Mouse (Mus musculus): ENCODE measurements around the gene Gstp2. TPM values are rescaled to one million over a fixed set of nuclear protein-coding genes. Genes with fewer than 3 reads are reported as not detected.

The Gstp2 gene
- 3.1 and 10.4 TPM in 2 replicates for polyA plus RNA-seq (2012; rRNA removed)

DNA sequence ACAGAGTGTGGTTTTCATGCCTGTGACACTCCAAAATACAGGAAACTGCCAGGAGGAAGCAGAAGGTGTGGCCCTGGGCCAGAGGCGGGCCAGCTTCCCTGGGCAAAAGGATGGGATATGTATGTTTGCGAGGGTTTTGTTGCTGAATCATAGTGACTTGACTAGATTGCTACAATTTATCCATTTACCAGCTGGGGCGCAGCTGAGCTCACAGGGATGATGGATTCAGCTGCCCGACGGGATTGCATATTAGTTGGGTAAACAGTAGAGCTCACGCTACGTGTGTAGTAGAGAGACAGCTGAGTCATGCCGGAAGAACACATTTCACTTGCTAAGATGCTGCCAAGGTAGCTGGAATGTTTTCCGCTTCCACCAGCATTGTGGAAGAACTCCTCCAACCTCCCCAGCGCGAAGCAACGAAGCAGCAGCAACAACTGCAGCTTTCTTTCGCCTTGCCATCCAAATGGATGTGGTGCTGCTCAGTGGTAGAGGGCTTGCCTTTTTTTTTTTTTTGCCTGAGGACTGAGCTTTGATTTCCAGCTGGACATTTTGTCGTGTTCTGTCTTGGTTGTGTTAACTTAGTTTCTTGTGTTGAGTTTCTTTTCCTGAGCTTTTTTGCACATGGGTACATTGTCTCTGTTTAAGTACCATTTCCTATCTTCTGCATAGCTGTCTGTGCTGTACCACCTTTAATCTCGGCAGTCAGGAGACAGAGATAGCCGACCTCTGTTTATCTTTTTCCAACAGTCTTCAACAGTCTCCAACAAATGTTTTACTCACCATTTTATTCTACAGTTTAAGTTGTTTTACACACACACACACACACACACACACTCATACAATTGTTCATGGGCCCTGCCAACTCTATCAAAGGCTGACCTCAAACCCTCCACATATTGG lies at the start of gene Gstp2:
Gene Gstp2, minus strand, starts transcription at position 58 of the 900 bp plus-strand sequence.

DNA sequence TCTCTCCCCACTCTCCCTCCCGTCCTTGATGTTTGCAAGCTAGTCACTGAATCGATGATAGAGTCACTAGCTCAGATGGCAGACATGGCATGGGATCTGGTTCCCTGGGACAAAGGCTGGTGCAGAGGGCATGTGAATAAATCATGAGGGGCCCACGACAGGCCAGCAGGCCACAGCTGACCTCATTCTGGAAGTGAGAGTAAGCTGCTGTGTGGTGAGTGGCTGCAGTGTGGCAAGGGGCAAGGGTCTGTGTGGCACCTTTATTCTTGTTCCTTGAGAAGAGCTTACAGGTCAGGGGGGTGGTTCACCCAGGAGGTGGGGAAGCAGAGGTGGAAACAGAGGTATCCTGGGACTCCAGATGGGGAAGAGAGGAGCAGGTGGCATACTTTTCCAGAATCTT lies 35.6 kb upstream of the Gstp2 start, which contains the start of gene Cabp2:
Gene Cabp2, plus strand, starts transcription at position 185 of the 400 bp plus-strand sequence.

DNA sequence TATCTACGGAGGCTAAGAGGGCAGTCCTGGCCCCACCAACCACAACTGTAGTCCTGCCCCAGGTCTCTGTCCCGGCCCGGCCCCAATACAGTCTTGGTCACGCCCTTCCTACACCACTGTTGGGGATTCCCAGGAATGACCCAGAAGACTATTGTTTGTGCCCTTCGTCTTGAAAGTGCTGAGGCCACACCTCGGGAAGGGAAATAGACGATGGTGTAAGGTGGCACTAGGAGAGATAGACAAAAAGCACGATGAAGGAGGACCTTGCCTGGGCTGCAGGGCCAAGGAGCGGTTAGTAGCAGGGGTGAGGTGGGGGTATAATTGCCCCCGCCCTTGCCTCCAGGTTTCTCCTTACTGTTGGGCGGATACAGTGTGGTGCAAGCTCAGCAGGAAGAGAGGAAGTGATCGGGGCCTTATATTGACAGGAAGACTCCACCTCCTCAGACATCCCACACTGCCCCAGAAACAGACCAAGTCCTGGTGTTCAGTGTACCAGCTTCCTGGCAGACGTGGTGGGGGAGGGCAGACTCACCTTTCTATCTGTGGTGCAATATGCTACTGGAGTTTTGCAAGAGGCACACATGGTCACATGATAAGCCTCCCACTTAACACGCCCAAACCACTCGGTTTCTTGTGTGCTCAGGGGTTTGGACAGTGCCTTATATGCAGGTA lies 13.4 kb upstream of the Gstp2 start, which contains the start of gene Gstp3:
Gene Gstp3, minus strand, starts transcription at position 501 of the 672 bp plus-strand sequence.

DNA sequence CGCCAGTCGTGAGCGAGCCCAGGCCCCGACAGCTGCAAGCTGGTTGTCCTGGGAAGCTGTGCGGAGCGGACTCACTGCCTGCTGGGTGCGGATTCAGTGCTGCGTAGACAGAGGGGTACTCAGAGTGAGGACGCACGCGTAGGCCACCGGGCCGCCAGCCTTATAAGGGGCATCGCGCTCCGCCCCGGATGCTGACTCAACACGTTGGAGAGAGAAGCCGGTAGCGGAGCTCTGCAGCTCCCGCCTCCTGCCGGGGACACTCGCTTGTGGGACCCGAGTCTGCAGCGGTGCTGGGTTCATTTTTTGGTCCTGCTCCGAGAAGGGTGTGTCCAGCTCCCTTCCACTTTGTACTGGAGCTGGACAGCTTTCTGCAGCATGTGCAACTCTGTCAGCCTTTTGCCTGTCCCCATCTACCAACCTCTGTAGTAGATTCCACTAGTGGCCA lies 8.0 kb downstream of the Gstp2 start, which contains the start of gene Gstp1:
Gene Gstp1, minus strand, starts transcription at position 198 of the 445 bp plus-strand sequence.

DNA sequence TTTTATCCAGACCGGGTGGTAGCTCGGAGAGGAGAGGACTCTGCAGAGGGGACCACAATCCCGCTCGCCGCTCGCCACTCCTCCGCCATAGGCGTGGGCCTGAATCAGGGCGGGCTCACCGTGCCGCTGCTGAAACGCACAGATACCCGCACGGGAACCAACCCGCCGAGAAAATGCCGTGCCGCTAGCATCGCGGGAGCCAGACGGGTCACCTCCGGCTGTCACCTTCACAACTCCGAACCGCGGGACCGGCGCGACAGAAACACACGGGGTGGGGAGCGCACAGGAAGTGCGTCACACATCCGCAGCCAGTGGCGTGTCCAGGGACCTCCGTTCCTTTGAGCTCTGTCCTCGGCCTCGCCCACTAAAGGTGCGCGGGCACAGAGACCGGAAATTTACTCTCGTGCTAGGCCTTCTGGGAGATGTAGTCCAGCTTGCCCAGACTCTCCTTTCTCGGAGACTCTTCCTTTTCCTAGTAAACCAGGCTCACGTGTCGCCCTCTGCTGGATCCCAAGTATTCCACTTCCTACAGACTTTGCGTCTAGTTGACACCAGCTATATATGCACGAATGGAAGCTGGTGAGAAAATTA lies 33.3 kb downstream of the Gstp2 start, which contains the start of gene Ndufv1:
Gene Ndufv1, minus strand, starts transcription at position 375 of the 591 bp plus-strand sequence.

DNA sequence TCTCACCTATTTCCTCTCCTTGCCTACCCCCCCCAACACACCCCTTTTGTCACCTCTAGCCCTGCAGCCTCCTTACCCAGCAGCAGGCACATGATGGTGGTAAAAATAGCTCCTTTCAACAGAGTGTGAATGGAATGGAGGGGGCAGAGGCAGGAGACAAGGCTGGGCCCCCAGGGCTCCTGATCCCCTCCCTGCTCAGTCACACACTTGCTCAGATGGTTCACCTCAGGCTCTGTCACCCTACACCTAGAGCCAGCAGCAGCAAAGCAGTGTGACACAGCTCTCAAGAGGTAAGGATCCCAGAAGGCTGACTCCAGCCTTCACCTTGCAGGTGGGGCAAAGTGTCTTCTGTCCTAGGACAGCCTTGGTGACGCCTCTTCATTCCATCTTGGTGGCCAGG lies 42.7 kb downstream of the Gstp2 start, which contains the start of gene Doc2g:
Gene Doc2g, plus strand, starts transcription at position 202 of the 400 bp plus-strand sequence.

DNA sequence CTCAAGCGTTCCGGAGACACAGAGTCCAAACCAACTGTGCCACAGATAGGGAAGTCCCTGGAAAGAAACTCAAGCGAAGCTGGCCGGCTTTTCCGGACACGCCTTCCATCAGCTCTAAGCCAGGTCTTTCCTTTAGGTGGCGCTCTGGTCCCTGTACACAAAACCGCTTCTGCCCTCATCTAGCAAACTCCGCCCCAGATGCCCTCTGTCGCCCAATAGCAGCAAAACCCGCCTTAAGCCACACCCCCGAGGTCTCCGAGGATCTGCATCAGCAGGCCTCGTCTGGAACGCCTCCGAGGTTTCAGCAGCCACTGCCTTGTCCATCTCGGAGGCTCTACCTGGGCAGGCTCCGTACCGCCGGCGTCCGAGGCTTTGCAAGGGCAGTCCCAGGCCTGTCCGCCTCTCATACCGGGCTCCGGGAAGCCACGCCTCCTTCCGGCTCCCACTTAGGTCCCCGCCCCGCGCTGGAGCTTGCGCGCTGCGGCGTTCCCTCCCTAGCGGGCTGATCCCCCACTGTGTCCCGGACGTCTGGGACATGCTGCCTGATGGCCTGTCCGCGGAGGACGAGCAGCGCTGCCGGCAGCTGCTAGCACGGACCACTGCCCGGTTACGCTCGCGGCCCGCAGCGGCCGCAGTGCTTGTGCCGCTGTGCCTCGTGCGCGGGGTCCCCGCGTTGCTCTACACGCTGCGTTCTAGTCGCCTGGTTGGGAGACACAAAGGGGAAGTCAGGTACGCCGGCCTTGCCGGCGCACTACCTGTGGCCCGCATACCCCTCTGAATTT lies 45.5 kb downstream of the Gstp2 start, which contains the start of the genes Nudt8 and Gm49405:
Gene Nudt8, plus strand, starts transcription at position 462 of the 782 bp plus-strand sequence.
Gene Gm49405, plus strand, starts transcription at position 508 of the 782 bp plus-strand sequence.

DNA sequence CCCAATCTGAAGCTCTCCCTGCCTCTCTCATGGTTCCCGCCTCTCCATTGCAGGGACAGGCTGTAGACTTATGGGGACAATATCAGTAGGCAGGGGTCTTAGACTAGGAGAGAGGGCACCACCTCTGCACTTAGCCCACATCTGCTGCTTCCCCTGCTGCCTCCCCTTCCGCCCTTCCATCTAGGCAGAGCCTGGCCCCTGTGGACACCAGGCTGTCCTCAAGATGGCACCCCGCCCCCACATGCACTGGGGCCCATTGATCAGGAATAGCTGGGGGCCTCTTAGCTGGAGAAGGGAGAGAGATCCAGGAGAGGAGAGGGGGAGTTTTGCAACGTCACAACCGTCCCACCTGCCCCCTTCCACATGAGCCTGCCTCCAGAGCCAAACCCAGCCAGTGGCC lies 53.4 kb downstream of the Gstp2 start, which contains the start of gene Tbx10:
Gene Tbx10, plus strand, starts transcription at position 337 of the 400 bp plus-strand sequence.

Other genes with a start within 250 kb of the Gstp2 start
- 111 and 120 TPM in 2 replicates for gene Chka, start 194.2 kb downstream of the Gstp2 start, polyA plus RNA-seq (2012; rRNA removed)
- 37.4 and 44.0 TPM in 2 replicates for gene Tcirg1, start 138.9 kb downstream of the Gstp2 start, polyA plus RNA-seq (2012; rRNA removed)
- 198 and 215 TPM in 2 replicates for gene Ndufs8, start 133.2 kb downstream of the Gstp2 start, polyA plus RNA-seq (2012; rRNA removed)
- gene Aldh3b1, start 116.2 kb downstream of the Gstp2 start, polyA plus RNA-seq (2012; rRNA removed): 1.9 and 2.2 TPM in 2 replicates
- gene Unc93b1, start 110.8 kb downstream of the Gstp2 start, polyA plus RNA-seq (2012; rRNA removed): 10.5 and 11.1 TPM in 2 replicates
- 0.03 TPM in 2 replicates for gene Aldh3b3, start 87.4 kb downstream of the Gstp2 start, polyA plus RNA-seq (2012; rRNA removed)
- gene Aldh3b2, start 73.7 kb downstream of the Gstp2 start, polyA plus RNA-seq (2012; rRNA removed): 1.4 and 1.5 TPM in 2 replicates
- 2.5 and 3.3 TPM in 2 replicates for gene Acy3, start 59.5 kb downstream of the Gstp2 start, polyA plus RNA-seq (2012; rRNA removed)
- 0.04 and 0.07 TPM in 2 replicates for gene Tbx10, start 53.3 kb downstream of the Gstp2 start, polyA plus RNA-seq (2012; rRNA removed)
- 10.6 and 16.8 TPM in 2 replicates for gene Nudt8, start 45.4 kb downstream of the Gstp2 start, polyA plus RNA-seq (2012; rRNA removed)
- gene Gm49405, start 45.4 kb downstream of the Gstp2 start, polyA plus RNA-seq (2012; rRNA removed): 8.0 and 9.6 TPM in 2 replicates
- 25.8 and 27.8 TPM in 2 replicates for gene Doc2g, start 42.7 kb downstream of the Gstp2 start, polyA plus RNA-seq (2012; rRNA removed)
- 204 and 205 TPM in 2 replicates for gene Ndufv1, start 33.2 kb downstream of the Gstp2 start, polyA plus RNA-seq (2012; rRNA removed)
- 361 and 368 TPM in 2 replicates for gene Gstp1, start 8.0 kb downstream of the Gstp2 start, polyA plus RNA-seq (2012; rRNA removed)
- not detected in 2 replicates for gene Gstp3, start 13.5 kb upstream of the Gstp2 start, polyA plus RNA-seq (2012; rRNA removed)
- 0.25 TPM in 1 of 2 replicates, not detected in the other for gene Cabp2, start 35.6 kb upstream of the Gstp2 start, polyA plus RNA-seq (2012; rRNA removed)
- 61.3 and 62.9 TPM in 2 replicates for gene Cdk2ap2, start 51.2 kb upstream of the Gstp2 start, polyA plus RNA-seq (2012; rRNA removed)
- gene Pitpnm1, start 54.0 kb upstream of the Gstp2 start, polyA plus RNA-seq (2012; rRNA removed): 217 and 226 TPM in 2 replicates
- 116 and 124 TPM in 2 replicates for gene Aip, start 79.8 kb upstream of the Gstp2 start, polyA plus RNA-seq (2012; rRNA removed)
- gene Gpr152, start 93.8 kb upstream of the Gstp2 start, polyA plus RNA-seq (2012; rRNA removed): 0.03 and 0.06 TPM in 2 replicates
- gene Cabp4, start 98.0 kb upstream of the Gstp2 start, polyA plus RNA-seq (2012; rRNA removed): 0.08 and 0.12 TPM in 2 replicates
- gene Coro1b, start 102.6 kb upstream of the Gstp2 start, polyA plus RNA-seq (2012; rRNA removed): 261 and 276 TPM in 2 replicates
- 1.1 and 1.3 TPM in 2 replicates for gene Ptprcap, start 107.6 kb upstream of the Gstp2 start, polyA plus RNA-seq (2012; rRNA removed)
- gene Rps6kb2, start 117.3 kb upstream of the Gstp2 start, polyA plus RNA-seq (2012; rRNA removed): 60.8 and 68.3 TPM in 2 replicates
- 4.6 and 4.9 TPM in 2 replicates for gene Carns1, start 129.5 kb upstream of the Gstp2 start, polyA plus RNA-seq (2012; rRNA removed)
- 1.7 and 2.6 TPM in 2 replicates for gene Tbc1d10c, start 145.3 kb upstream of the Gstp2 start, polyA plus RNA-seq (2012; rRNA removed)
- gene Ppp1ca, start 146.0 kb upstream of the Gstp2 start, polyA plus RNA-seq (2012; rRNA removed): 380 and 382 TPM in 2 replicates
- gene Rad9a, start 155.6 kb upstream of the Gstp2 start, polyA plus RNA-seq (2012; rRNA removed): 30.2 and 30.5 TPM in 2 replicates
- 3.0 and 3.1 TPM in 2 replicates for gene Clcf1, start 168.2 kb upstream of the Gstp2 start, polyA plus RNA-seq (2012; rRNA removed)
- gene AC109138.7, start 168.3 kb upstream of the Gstp2 start, polyA plus RNA-seq (2012; rRNA removed): not detected in 2 replicates
- 29.7 and 31.3 TPM in 2 replicates for gene Pold4, start 185.9 kb upstream of the Gstp2 start, polyA plus RNA-seq (2012; rRNA removed)
- 75.1 and 87.8 TPM in 2 replicates for gene Ssh3, start 223.2 kb upstream of the Gstp2 start, polyA plus RNA-seq (2012; rRNA removed)
- 85.6 and 86.4 TPM in 2 replicates for gene Ankrd13d, start 237.1 kb upstream of the Gstp2 start, polyA plus RNA-seq (2012; rRNA removed)

Data from central nervous system, embryonic 18 days (tissue).